Mouse (Mus musculus) naive thymus-derived CD4-positive, alpha-beta T cell, adult 2 months (primary cell): ENCODE data around the gene Jak2.

ENCODE experiments used
- DNase-seq: peaks from one replicate; pipeline ENCODE4 v3.0.0-alpha.2; 2011; ENCODE audit warnings: low read depth

Jak2 gene

GRCm38 (mm10) chr19:29362173-29362930 is 110.7 kb downstream of the Jak2 start:
- DNase-seq = no peak
